Mouse (Mus musculus) cerebellum, adult 2 months (tissue): Measurements from ENCODE around the gene Hdac11.

Source experiments
- CTCF ChIP-seq: fragments of 200-500 bp; IDR thresholded peaks from 2 replicates; pipeline ENCODE4 v1.5.1; 2011; ENCODE audit warnings: low read depth, mild to moderate bottlenecking, control low read depth, low read length, moderate library complexity, borderline replicate concordance; ENCODE audit not compliant: insufficient read depth
- POLR2A ChIP-seq: fragments of 200-500 bp; IDR thresholded peaks from 2 replicates; pipeline ENCODE4 v1.6.1; 2011; ENCODE audit warnings: low read length, control low read depth, borderline replicate concordance; ENCODE audit not compliant: insufficient read depth

- TF ChIP-seq POLR2A (no peak), CTCF (no peak)
These were observed 46.0 kb upstream of the Hdac11 start for GRCm38 (mm10) chr6:91110323-91111020.
